Mouse (Mus musculus): Measurements from ENCODE around the gene Adcy4. TPM values are rescaled to one million over a fixed set of nuclear protein-coding genes. Genes with fewer than 3 reads are reported as not detected.
"Not testable (repeated sequence)": the region's sequence is repeated elsewhere in the genome, so short reads cannot be mapped to it uniquely, and the experiment has no call there.

The Adcy4 gene
- polyA plus RNA-seq, 1 experiment from 2014 or later: 29.3 TPM

- H3K27ac ChIP-seq (ENCODE audit: low read length): no peak within 1 kb of the TSS
- DNase-seq (ENCODE audit: low spot score) (no peak), ATAC-seq (no peak)
- H3K9me3 ChIP-seq (ENCODE audit: low read length): no peaks in the 10 kb centered on the region
- no peak within 1 kb of the TSS for H3K4me2 ChIP-seq (replicated peaks; ENCODE audit: low read depth, low read length)
- TF ChIP-seq EP300 (IDR thresholded peaks at IDR 0.05) (no peak), CTCF (IDR thresholded peaks at IDR 0.05) (no peak)
- no peaks in the 10 kb centered on the region for H3K36me3 ChIP-seq (ENCODE audit: insufficient read depth, low read length)
- H3K27me3 ChIP-seq (replicated peaks; ENCODE audit: insufficient read depth, low read length): 0 out of 2 replicates have a peak, but pooled peaks cover 3% of the 10 kb centered on the region
- H3K9ac ChIP-seq (replicated peaks; ENCODE audit: low read depth): no peak within 1 kb of the TSS
- H3K4me1 ChIP-seq (ENCODE audit: insufficient read depth, low read depth, low read length): peaks cover 9% of the 10 kb centered on the region; the same call in 1 of the 2 replicates
- no peak within 1 kb of the TSS for H3K4me3 ChIP-seq (ENCODE audit: low read depth, low read length)
- WGBS: 51% methylated on average over 4 of the region's 4 CpGs
Measured at GRCm38 (mm10) chr14:55765696-55766095, 18.2 kb downstream of the Adcy4 start, which contains the start of gene Ltb4r1. Gene Ltb4r1 (plus strand): TSS chr14:55765962.

- no peak overlapping the region for H3K4me3 ChIP-seq (ENCODE audit: low read depth, low read length)
- H3K27ac ChIP-seq (ENCODE audit: low read length): peak overlapping the region; percentile 82
- H3K36me3 ChIP-seq (ENCODE audit: insufficient read depth, low read length): no peaks in the 10 kb centered on the region
- H3K4me1 ChIP-seq (ENCODE audit: insufficient read depth, low read depth, low read length): peaks cover 10% of the 10 kb centered on the region; the same call in 1 of the 2 replicates
- ATAC-seq (peak; percentile 74), DNase-seq (ENCODE audit: low spot score) (peak; percentile 92)
- WGBS: 24% methylated on average over 7 of the region's 7 CpGs
- TF ChIP-seq CTCF (IDR thresholded peaks at IDR 0.05) (no peak), EP300 (IDR thresholded peaks at IDR 0.05) (peak; percentile 77)
- H3K9me3 ChIP-seq (ENCODE audit: low read length): no peaks in the 10 kb centered on the region
- H3K27me3 ChIP-seq (replicated peaks; ENCODE audit: insufficient read depth, low read length): 0 out of 2 replicates have a peak, but pooled peaks cover 3% of the 10 kb centered on the region
- peak overlapping the region; percentile 88; the same call in 1 of the 2 replicates for H3K4me2 ChIP-seq (replicated peaks; ENCODE audit: low read depth, low read length)
- H3K9ac ChIP-seq (replicated peaks; ENCODE audit: low read depth): no peak overlapping the region
Measured at GRCm38 (mm10) chr14:55763166-55763565, 20.7 kb downstream of the Adcy4 start.

GRCm38 (mm10) chr14:55762001-55762821, 21.7 kb downstream of the Adcy4 start:
- H3K27me3 ChIP-seq (replicated peaks; ENCODE audit: insufficient read depth, low read length): 0 out of 2 replicates have a peak, but pooled peaks cover 3% of the 10 kb centered on the region
- peak overlapping the region; percentile 88 for H3K4me2 ChIP-seq (replicated peaks; ENCODE audit: low read depth, low read length)

GRCm38 (mm10) chr14:55761163-55761562, 22.7 kb downstream of the Adcy4 start, which contains the start of gene Ltb4r2:
Gene Ltb4r2 (plus strand): TSS chr14:55761428.
- peak within 1 kb of the TSS; percentile 82 for H3K27ac ChIP-seq (ENCODE audit: low read length)
- 87% methylated on average over 6 of the region's 6 CpGs for WGBS

More at GRCm38 (mm10) chr14:55762001-55762821, 21.7 kb downstream of the Adcy4 start:
- H3K4me3 ChIP-seq (ENCODE audit: low read depth, low read length): peak overlapping the region; percentile 48
- H3K27ac ChIP-seq (ENCODE audit: low read length): peak overlapping the region; percentile 82
- 1% methylated on average over 74 of the region's 77 CpGs for WGBS
- no peaks in the 10 kb centered on the region for H3K9me3 ChIP-seq (ENCODE audit: low read length)
- DNase-seq (ENCODE audit: low spot score) (peak; percentile 74), ATAC-seq (peak; percentile 70)
- H3K4me1 ChIP-seq (ENCODE audit: insufficient read depth, low read depth, low read length): peaks cover 3% of the 10 kb centered on the region; the same call in 1 of the 2 replicates
- no peaks in the 10 kb centered on the region for H3K36me3 ChIP-seq (ENCODE audit: insufficient read depth, low read length)
- H3K9ac ChIP-seq (replicated peaks; ENCODE audit: low read depth): peak overlapping the region; percentile 36
- TF ChIP-seq CTCF (IDR thresholded peaks at IDR 0.05) (peak; percentile 45), EP300 (IDR thresholded peaks at IDR 0.05) (no peak)

GRCm38 (mm10) chr14:55760156-55760555, 23.7 kb downstream of the Adcy4 start:
- peak; percentile 83 for TF ChIP-seq CTCF (IDR thresholded peaks at IDR 0.05)
- under 1% methylated on average over 6 of the region's 6 CpGs for WGBS
- peak overlapping the region; percentile 48 for H3K4me2 ChIP-seq (replicated peaks; ENCODE audit: low read depth, low read length)
- not testable (repeated sequence) for H3K9me3 ChIP-seq (ENCODE audit: low read length); H3K9ac ChIP-seq (replicated peaks; ENCODE audit: low read depth); H3K4me3 ChIP-seq (ENCODE audit: low read depth, low read length); H3K27me3 ChIP-seq (replicated peaks; ENCODE audit: insufficient read depth, low read length); H3K4me1 ChIP-seq (ENCODE audit: insufficient read depth, low read depth, low read length); H3K36me3 ChIP-seq (ENCODE audit: insufficient read depth, low read length); H3K27ac ChIP-seq (ENCODE audit: low read length)
- peak; percentile 83 for DNase-seq (ENCODE audit: low spot score)
- peak; percentile 10; the same call in 1 of the 2 replicates for ATAC-seq

More at GRCm38 (mm10) chr14:55761163-55761562, 22.7 kb downstream of the Adcy4 start, which contains the start of gene Ltb4r2:
- H3K9me3 ChIP-seq (ENCODE audit: low read length): no peaks in the 10 kb centered on the region
- peak within 1 kb of the TSS; percentile 36 for H3K9ac ChIP-seq (replicated peaks; ENCODE audit: low read depth)
- H3K27me3 ChIP-seq (replicated peaks; ENCODE audit: insufficient read depth, low read length): 0 out of 2 replicates have a peak, but pooled peaks cover 3% of the 10 kb centered on the region
- H3K4me3 ChIP-seq (ENCODE audit: low read depth, low read length): peak within 1 kb of the TSS; percentile 48
- H3K36me3 ChIP-seq (ENCODE audit: insufficient read depth, low read length): no peaks in the 10 kb centered on the region
- peaks cover 3% of the 10 kb centered on the region; the same call in 1 of the 2 replicates for H3K4me1 ChIP-seq (ENCODE audit: insufficient read depth, low read depth, low read length)
- ATAC-seq: no peak
- H3K4me2 ChIP-seq (replicated peaks; ENCODE audit: low read depth, low read length): peak within 1 kb of the TSS; percentile 88
- TF ChIP-seq EP300 (IDR thresholded peaks at IDR 0.05) (no peak), CTCF (IDR thresholded peaks at IDR 0.05) (no peak)
- DNase-seq (ENCODE audit: low spot score): no peak

- WGBS: 15% methylated on average over 8 of the region's 8 CpGs
- H3K9me3 ChIP-seq (ENCODE audit: low read length): no peaks in the 10 kb centered on the region
- no peak within 1 kb of the TSS for H3K27ac ChIP-seq (ENCODE audit: low read length)
- DNase-seq (ENCODE audit: low spot score) (peak; percentile 80), ATAC-seq (no peak)
- peaks cover 3% of the 10 kb centered on the region; the same call in 1 of the 2 replicates for H3K4me1 ChIP-seq (ENCODE audit: insufficient read depth, low read depth, low read length)
- H3K36me3 ChIP-seq (ENCODE audit: insufficient read depth, low read length): peaks cover 17% of the 10 kb centered on the region
- TF ChIP-seq CTCF (IDR thresholded peaks at IDR 0.05) (peak; percentile 85), EP300 (IDR thresholded peaks at IDR 0.05) (no peak)
- peak within 1 kb of the TSS; percentile 30; the same call in 1 of the 2 replicates for H3K4me2 ChIP-seq (replicated peaks; ENCODE audit: low read depth, low read length)
- H3K4me3 ChIP-seq (ENCODE audit: low read depth, low read length): no peak within 1 kb of the TSS
- H3K27me3 ChIP-seq (replicated peaks; ENCODE audit: insufficient read depth, low read length): 0 out of 2 replicates have a peak, but pooled peaks cover 3% of the 10 kb centered on the region
- H3K9ac ChIP-seq (replicated peaks; ENCODE audit: low read depth): no peak within 1 kb of the TSS
Measured at GRCm38 (mm10) chr14:55758363-55758784, 25.5 kb downstream of the Adcy4 start, which contains the start of gene Cideb. Gene Cideb (minus strand): TSS chr14:55758458.

Data from lung, postnatal 0 days (tissue).